Mouse (Mus musculus): Measurements from ENCODE around the gene Nme4. TPM values are rescaled to one million over a fixed set of nuclear protein-coding genes. Genes with fewer than 3 reads are reported as not detected.

Nme4 gene
- 0.31 TPM for polyA plus RNA-seq (2021)

DNA sequence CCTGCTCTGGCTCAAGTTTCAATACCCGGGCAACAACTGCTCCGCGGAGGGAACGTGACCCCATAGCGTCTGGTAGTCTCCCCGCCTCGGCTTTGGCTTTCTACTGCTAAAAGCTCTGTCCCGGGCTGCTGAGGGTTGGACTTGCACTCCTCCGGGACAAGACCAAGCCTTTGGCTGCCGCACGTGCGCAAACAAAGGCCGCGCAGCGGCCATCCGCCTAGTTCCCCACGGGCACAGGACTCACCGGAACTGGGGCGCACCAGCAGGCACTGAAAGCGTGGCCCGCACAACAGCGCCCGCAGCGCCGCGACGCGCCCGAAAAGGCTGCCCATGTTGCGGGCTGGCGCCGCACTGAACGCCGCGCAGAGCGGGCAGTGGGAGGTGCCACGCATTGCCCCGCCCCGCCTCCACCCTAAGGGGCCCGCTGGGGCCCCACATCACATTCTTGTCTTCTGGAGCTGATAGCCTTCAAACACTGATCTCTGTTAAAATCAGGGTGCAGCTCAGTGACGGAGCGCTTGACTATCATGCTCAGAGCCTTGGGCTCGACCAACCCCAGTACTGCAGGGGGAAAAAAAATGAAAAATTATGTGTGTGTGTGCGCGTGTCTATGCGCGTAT, at the start of gene Nme4:
Gene Nme4 (minus strand): TSS at position 482 of the 620 bp plus-strand sequence.
- ATAC-seq (no peak), DNase-seq (ENCODE audit: low read depth, low spot score) (no peak)
- ChIA-PET CTCF (interaction anchor here (1.8 kb wide), 1 partner anchor 83 kb away, joined by 6 read pairs; no protein-coding TSS in a partner anchor), POLR2A (no interaction called here)
- TF ChIP-seq CTCF (IDR thresholded peaks at IDR 0.05): no peak
- peaks cover 9% of the 10 kb centered on the region for H3K27me3 ChIP-seq
- in situ Hi-C loops (cut with MboI; ENCODE audit: low pct_unique_long_range_greater_than_20kb): no loop called here

DNA sequence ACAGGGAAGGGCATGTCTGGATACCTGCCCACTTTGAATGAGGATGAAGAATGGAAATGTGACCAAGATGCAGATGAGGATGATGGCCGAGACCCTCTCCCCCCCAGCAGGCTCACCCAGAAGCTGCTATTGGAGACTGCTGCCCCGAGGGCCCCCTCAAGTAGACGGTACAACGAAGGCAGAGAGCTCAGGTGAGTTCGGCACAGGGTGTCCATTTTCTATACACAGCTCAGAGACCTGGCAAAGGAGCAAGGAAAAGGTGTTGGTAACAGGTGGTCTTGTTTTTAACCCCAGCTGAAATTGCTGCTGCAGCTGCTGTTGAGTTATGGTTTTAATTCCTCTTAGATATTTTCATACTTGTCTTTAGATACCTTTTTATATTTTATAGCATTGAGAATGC, 48.0 kb upstream of the Nme4 start:
- ChIA-PET CTCF (interaction anchor here (1.9 kb wide), 1 partner anchor 11 kb away, joined by 4 read pairs; no protein-coding TSS in a partner anchor), POLR2A (no interaction called here)
- ATAC-seq (no peak), DNase-seq (ENCODE audit: low read depth, low spot score) (no peak)
- no peaks in the 10 kb centered on the region for H3K27me3 ChIP-seq
- in situ Hi-C loops (cut with MboI; ENCODE audit: low pct_unique_long_range_greater_than_20kb): no loop called here
- TF ChIP-seq CTCF (IDR thresholded peaks at IDR 0.05): no peak

DNA sequence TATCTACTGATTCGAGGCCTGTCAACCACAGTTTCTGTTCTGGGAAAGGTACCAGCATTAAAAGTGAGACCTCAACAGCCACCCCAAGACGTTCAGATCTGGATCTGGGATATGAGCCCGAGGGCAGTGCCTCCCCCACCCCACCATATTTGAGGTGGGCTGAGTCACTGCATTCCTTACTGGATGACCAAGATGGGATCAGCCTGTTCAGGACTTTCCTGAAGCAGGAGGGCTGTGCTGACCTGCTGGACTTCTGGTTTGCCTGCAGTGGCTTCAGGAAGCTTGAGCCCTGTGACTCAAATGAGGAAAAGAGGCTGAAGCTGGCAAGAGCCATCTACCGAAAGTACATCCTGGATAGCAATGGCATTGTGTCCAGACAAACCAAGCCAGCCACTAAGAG, 47.4 kb upstream of the Nme4 start:
- no peak for TF ChIP-seq CTCF (IDR thresholded peaks at IDR 0.05)
- H3K27me3 ChIP-seq: no peaks in the 10 kb centered on the region
- DNase-seq (ENCODE audit: low read depth, low spot score) (no peak), ATAC-seq (peak; percentile 23)
- ChIA-PET POLR2A (no interaction called here), CTCF (interaction anchor here (1.9 kb wide), 1 partner anchor 11 kb away, joined by 4 read pairs; no protein-coding TSS in a partner anchor)
- in situ Hi-C loops (cut with MboI; ENCODE audit: low pct_unique_long_range_greater_than_20kb): no loop called here

DNA sequence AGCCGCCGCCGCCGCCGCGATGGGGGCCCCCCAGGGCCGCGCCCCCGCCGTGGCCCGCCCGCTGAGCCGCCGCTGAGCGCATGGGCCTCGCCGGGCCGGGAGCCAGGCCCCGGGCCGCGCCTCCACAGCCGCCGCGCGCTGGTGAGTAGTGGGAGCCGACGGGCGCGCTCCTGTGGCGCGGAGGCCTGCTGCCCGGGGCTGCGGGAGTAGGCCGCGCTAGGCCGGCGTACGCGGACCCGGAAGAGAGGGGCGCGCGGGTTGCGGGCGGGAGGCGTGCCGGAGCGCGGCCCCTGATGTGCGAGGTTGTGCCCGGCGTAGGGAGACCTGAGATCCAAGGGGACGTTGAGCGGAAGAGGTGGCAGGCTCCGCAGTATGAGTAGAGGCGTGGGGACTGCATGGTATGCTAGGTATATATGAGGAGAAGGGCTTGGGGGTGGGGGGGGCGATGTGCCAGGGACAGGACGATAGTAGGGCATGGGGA, 43.5 kb upstream of the Nme4 start:
- in situ Hi-C loops (cut with MboI; ENCODE audit: low pct_unique_long_range_greater_than_20kb): no loop called here
- ATAC-seq: peak; percentile 44
- ChIA-PET CTCF (no interaction called here), POLR2A (interaction anchor here (1.3 kb wide), 1 partner anchor 315 kb away, joined by 3 read pairs; no protein-coding TSS in a partner anchor)
- no peaks in the 10 kb centered on the region for H3K27me3 ChIP-seq
- no peak for DNase-seq (ENCODE audit: low read depth, low spot score)
- no peak for TF ChIP-seq CTCF (IDR thresholded peaks at IDR 0.05)

DNA sequence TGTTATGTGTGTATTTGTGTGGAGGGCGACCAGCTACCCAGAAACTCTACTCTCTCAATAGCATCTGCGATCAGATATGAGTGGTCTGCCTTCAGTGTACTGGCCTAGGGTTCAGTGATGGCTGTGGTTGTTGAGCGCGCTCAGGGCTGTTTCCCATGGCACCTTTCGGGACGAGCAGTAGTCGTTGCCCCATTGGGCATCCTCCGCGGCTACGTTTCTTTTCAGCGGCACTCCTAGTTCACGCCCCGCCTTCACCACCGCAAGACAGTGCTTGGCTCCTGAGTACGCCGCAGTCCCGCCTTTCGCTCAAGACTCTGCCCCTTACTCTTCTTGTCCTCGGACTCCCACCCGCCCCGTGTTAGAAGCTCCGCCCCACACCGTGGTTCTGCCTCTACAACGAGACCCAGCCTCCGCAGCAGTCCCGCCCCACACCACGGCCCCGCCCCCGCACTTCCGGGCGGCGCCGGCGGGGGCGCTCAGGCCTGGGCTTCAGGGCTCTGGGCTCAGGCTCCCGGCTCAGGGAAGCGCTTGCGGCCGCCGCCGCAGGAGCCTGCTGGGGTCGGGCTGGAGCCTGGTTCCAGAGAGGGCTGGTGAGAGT, 42.9 kb upstream of the Nme4 start, which contains the start of gene Axin1:
Gene Axin1 (plus strand): TSS at position 450 of the 598 bp plus-strand sequence.
- in situ Hi-C loops (cut with MboI; ENCODE audit: low pct_unique_long_range_greater_than_20kb): no loop called here
- TF ChIP-seq CTCF (IDR thresholded peaks at IDR 0.05): peak; percentile 97
- ChIA-PET POLR2A (interaction anchor here (1.0 to 1.3 kb wide), 2 partner anchors 40 to 315 kb away, joined by 3 read pairs; no protein-coding TSS in a partner anchor), CTCF (no interaction called here)
- ATAC-seq: peak; percentile 89
- H3K27me3 ChIP-seq: no peaks in the 10 kb centered on the region
- peak; percentile 73 for DNase-seq (ENCODE audit: low read depth, low spot score)

DNA sequence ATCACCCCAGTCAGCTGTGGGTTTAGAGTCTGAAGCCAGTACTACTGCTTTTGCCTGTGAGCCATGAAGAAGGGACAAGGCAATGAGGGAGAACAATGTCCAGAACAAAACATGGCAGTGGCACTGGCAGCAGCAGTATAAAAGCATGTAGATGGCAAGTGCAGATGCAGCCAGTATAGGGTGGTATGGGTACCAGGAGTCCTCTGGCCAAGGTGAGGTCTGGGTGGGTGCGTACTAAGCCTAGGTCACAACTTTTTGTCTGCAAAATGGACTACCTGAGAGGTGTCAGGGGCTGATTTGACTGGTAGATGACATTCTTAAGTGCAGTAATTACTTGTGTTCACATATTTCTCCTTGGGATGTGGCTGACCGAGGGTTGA, 42.3 kb upstream of the Nme4 start:
- in situ Hi-C loops (cut with MboI; ENCODE audit: low pct_unique_long_range_greater_than_20kb): no loop called here
- no peak for ATAC-seq
- POLR2A ChIA-PET: interaction anchor here (0.8 to 1.3 kb wide), 3 partner anchors 14 to 316 kb away, joined by 3 to 5 read pairs (median 3); partner anchors contain the start of gene Mrpl28
- H3K27me3 ChIP-seq: no peaks in the 10 kb centered on the region
- no peak for DNase-seq (ENCODE audit: low read depth, low spot score)
- no peak for TF ChIP-seq CTCF (IDR thresholded peaks at IDR 0.05)
- CTCF ChIA-PET: no interaction called here

DNA sequence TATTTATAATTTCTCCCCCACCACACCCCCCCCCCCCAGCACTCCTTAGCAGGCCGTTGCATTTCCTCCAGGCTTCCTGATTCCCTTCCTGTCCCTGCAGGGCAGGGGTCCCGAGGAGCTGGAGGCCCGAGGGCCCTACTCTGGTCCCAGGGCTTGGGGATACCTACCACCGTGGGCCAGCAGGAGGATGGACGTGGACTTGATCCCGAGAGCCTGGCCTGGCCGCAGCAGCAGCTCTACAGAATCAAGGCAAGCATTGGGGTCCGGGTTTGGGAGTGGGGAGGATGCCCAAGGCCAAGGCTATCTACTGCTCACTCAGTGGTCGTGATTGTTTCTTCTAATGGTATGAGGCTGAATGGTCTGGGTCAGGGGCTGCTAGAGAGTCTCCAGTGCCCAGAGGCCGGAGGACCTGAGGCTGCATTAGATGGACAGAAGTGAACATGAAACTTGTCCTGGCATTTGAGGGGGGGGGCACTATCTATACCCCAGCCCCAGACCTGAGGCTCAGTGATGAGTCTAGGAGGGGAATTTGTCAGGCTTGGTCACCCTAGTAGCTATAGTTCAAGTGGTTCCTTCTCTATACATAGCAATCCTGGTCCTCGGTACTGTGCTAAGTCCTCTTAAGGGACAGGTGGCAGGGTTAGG, 41.8 kb upstream of the Nme4 start:
- no peaks in the 10 kb centered on the region for H3K27me3 ChIP-seq
- TF ChIP-seq CTCF (IDR thresholded peaks at IDR 0.05): no peak
- no peak for DNase-seq (ENCODE audit: low read depth, low spot score)
- in situ Hi-C loops (cut with MboI; ENCODE audit: low pct_unique_long_range_greater_than_20kb): no loop called here
- ATAC-seq: no peak
- ChIA-PET CTCF (no interaction called here), POLR2A (interaction anchor here (0.8 to 1.0 kb wide), 2 partner anchors 14 to 41 kb away, joined by 3 to 5 read pairs; partner anchors contain the start of gene Mrpl28)

DNA sequence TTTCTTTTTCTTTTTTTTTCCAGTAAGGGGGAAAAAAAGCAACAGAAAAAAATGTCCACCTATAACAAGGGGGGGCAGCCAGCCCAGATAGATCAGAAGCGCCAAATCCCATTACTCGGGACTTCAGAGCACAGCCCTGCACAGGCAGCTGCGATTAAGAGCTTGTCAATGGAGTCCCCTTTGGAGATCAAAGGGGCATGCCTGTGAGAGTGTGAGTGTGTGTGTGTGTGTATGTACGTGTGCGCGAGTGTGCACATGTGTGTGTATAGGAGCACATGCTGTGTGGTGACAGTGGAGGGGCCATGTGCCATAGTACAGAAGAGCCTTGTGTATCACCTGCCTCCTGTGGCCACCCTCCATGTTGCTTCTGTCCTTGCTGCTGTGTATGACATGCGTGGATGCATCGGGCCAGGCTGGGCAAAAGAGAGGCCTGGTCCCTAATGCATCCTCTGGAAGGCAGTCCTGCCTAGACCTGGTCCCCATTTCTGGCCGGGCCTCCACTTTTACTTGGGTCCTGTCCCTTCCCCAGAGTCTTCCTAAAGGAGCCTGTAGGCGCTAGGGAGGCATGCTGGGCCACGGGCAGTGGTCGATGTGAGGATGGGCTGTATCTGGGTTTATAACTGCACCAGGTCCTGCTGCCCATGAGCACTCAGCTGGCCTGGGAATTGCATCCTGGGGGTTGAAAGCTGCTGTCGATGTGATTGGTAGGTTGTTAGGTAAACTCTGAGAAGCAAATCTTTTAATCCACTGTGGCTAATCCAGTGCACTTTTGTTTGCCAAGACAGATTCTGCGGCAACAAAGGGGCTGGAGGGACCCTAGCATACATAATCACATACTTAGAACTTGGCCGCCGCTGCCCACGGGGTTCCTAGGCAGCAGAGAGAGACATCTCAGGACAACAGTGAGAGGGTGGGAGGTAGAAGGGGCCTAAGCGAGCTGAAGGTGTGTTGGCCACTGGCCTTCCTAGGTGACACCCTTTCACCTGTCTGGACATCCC, 36.8 kb upstream of the Nme4 start:
- ChIA-PET CTCF (no interaction called here), POLR2A (no interaction called here)
- no peak for DNase-seq (ENCODE audit: low read depth, low spot score)
- ATAC-seq: no peak
- no peak for TF ChIP-seq CTCF (IDR thresholded peaks at IDR 0.05)
- no peaks in the 10 kb centered on the region for H3K27me3 ChIP-seq
- in situ Hi-C loops (cut with MboI; ENCODE audit: low pct_unique_long_range_greater_than_20kb): no loop called here

DNA sequence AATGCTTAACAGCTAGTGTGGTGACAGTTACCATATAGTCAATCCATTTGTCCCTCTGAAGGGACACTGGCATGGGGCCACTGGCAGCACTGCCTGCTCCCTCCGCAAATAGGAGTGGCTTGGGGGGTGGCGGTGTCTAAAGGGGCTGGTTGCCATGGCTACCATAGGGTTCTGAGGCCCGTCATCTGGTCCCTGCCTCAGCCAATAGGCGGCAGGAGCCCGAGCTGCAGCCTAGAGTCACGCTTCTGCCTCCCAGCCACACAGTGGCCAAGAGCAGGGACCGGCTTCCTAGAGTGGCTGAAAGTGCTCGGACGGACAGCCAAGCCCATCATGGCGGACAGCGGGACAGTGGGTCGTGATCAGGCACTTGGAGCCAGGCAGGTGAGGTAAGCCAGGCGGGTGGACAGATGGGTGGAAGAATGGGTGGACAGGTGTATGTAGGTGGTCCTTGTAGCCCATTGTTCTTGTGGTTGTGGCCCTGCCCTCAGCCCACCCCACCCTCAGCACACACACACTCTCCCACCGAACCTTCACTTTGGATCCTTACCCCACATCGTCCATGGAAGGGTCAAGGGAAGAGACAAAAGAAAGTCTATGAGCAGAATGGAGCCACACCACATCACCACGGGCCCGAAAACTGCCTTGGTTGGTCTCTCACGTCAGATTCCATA, 35.8 kb upstream of the Nme4 start:
- no peaks in the 10 kb centered on the region for H3K27me3 ChIP-seq
- POLR2A ChIA-PET: no interaction called here
- CTCF ChIA-PET: no interaction called here
- in situ Hi-C loops (cut with MboI; ENCODE audit: low pct_unique_long_range_greater_than_20kb): no loop called here
- no peak for DNase-seq (ENCODE audit: low read depth, low spot score)
- no peak for TF ChIP-seq CTCF (IDR thresholded peaks at IDR 0.05)
- ATAC-seq: no peak
